Comparison of ENCODE assay signal across 19 mouse cellular contexts in genomic region chr16:4957446-4957845, GRCm38 (mm10). TPM values are rescaled to one million over a fixed set of nuclear protein-coding genes. Genes with fewer than 3 reads are reported as not detected.
"Had no signal": no experiment of that assay in that cellular context is flagged by ENCODE, and none has a peak within 500 bp of the region (broad histone marks: within the 10 kb centered on the region; RNA-seq: fewer than 3 reads in every experiment).

No protein-coding gene starts in this region.

- H3K4me2 ChIP-seq: limb, embryonic 12.5 days; liver, embryonic 13.5 days; midbrain, embryonic 12.5 days; stomach, embryonic 15.5 days had no signal

- H3K9ac ChIP-seq: limb, embryonic 12.5 days; liver, embryonic 13.5 days; liver, postnatal 0 days; midbrain, embryonic 12.5 days; stomach, embryonic 15.5 days had no signal

- ATAC-seq: liver, postnatal 0 days; midbrain, embryonic 16.5 days had no signal

- H3K9me3 ChIP-seq: limb, embryonic 12.5 days; liver, embryonic 13.5 days; midbrain, embryonic 12.5 days; stomach, embryonic 15.5 days had no signal

- H3K27me3 ChIP-seq: limb, embryonic 12.5 days; liver, embryonic 13.5 days; midbrain, embryonic 12.5 days; stomach, embryonic 15.5 days had no signal

- DNase-seq: kidney, postnatal 36 days; liver; liver, embryonic 13.5 days; liver, postnatal 0 days; right cerebral cortex, postnatal 14 days; thymus, adult 2 months; thymus, postnatal 36 days had no signal

- H3K27ac ChIP-seq: kidney, postnatal 0 days; limb, embryonic 12.5 days; liver, embryonic 13.5 days; midbrain, embryonic 12.5 days; stomach, embryonic 15.5 days had no signal

- H3K4me3 ChIP-seq: limb, embryonic 12.5 days; liver, embryonic 13.5 days; midbrain, embryonic 12.5 days; stomach, embryonic 15.5 days had no signal

RNA-seq across cellular contexts. Expression of gene Sept12, which starts 40.2 kb away (rescaled TPM):
- total RNA-seq: layer of hippocampus, adult 8-10 months; layer of hippocampus, postnatal 14 days; left cerebral cortex, postnatal 36 days; megakaryocyte-erythroid progenitor cell, adult 5-6 weeks had no signal
- polyA plus RNA-seq: kidney, postnatal 0 days; liver, embryonic 13.5 days; liver, postnatal 0 days; lung, embryonic 16.5 days; midbrain, embryonic 12.5 days; midbrain, embryonic 16.5 days; neural tube, embryonic 14.5 days; spleen, adult 2 months; stomach, embryonic 15.5 days had no signal

RNA-seq across cellular contexts. Expression of gene Smim22, which starts 49.6 kb away (rescaled TPM):
- total RNA-seq: layer of hippocampus, adult 8-10 months; layer of hippocampus, postnatal 14 days; left cerebral cortex, postnatal 36 days; megakaryocyte-erythroid progenitor cell, adult 5-6 weeks had no signal
- polyA plus RNA-seq: midbrain, embryonic 12.5 days; neural tube, embryonic 14.5 days had no signal
